Mouse (Mus musculus) C2C12 (cell line): ENCODE data around the gene Ttc19. TPM values are rescaled to one million over a fixed set of nuclear protein-coding genes. Genes with fewer than 3 reads are reported as not detected.

Source experiments
- H3K27me3 ChIP-seq: one replicate; pipeline ENCODE4 v1.6.1; 2011; ENCODE audit not compliant: control insufficient read depth, insufficient read depth, insufficient read length
- H3K36me3 ChIP-seq: one replicate; pipeline ENCODE4 v1.6.1; 2011; ENCODE audit not compliant: control insufficient read depth, insufficient read depth
- H3K4me3 ChIP-seq: one replicate; pipeline ENCODE4 v1.5.1; 2011; ENCODE audit warnings: mild to moderate bottlenecking, control low read depth; ENCODE audit not compliant: poor library complexity, insufficient read depth, severe bottlenecking
- H3K79me2 ChIP-seq: one replicate; pipeline ENCODE4 v1.6.1; 2011; ENCODE audit not compliant: control insufficient read depth, insufficient read depth
- H3K79me3 ChIP-seq: one replicate; pipeline ENCODE4 v1.6.1; 2011; ENCODE audit warnings: low read depth, control low read depth
- H3ac ChIP-seq: one replicate; pipeline ENCODE3; 2011; ENCODE audit warnings: low read depth; ENCODE audit not compliant: control insufficient read depth, insufficient read length
- CEBPB ChIP-seq: IDR thresholded peaks from one replicate; pipeline ENCODE4 v1.6.1; 2011; ENCODE audit warnings: low read depth, mild to moderate bottlenecking, control low read depth, moderate library complexity
- CTCF ChIP-seq: IDR thresholded peaks from one replicate; pipeline ENCODE4 v1.5.1; 2011; ENCODE audit not compliant: control insufficient read depth, insufficient read depth, insufficient read length
- FOSL1 ChIP-seq: IDR thresholded peaks from one replicate; pipeline ENCODE4 v1.8.0; 2011; ENCODE audit warnings: mild to moderate bottlenecking, low read length; ENCODE audit not compliant: poor library complexity, insufficient read depth, severe bottlenecking
- MAX ChIP-seq: IDR thresholded peaks from one replicate; pipeline ENCODE4 v1.6.1; 2011; ENCODE audit warnings: mild to moderate bottlenecking, control low read depth
- MYOD1 ChIP-seq: IDR thresholded peaks from one replicate; pipeline ENCODE4 v1.6.1; 2011; ENCODE audit warnings: low read depth; ENCODE audit not compliant: control insufficient read depth, insufficient read length
- MYOG ChIP-seq: IDR thresholded peaks from one replicate; pipeline ENCODE4 v1.6.1; 2011; ENCODE audit not compliant: control insufficient read depth, insufficient read length; ENCODE audit errors: extremely low read depth
- USF1 ChIP-seq: IDR thresholded peaks from one replicate; pipeline ENCODE4 v1.6.1; 2011; ENCODE audit warnings: low read depth, mild to moderate bottlenecking, control low read depth, moderate library complexity
- polyA plus RNA-seq: library from polyadenylated mRNA; unstranded; fragments of >200 nt; fragmentation: generic; extraction: Trizol; gene quantifications from one replicate; pipeline ENCODE4 v1.2.1, GENCODE M21; 2012; ENCODE audit warnings: missing spikeins

The Ttc19 gene
- polyA plus RNA-seq, 1 experiment, result 8.6 TPM

DNA sequence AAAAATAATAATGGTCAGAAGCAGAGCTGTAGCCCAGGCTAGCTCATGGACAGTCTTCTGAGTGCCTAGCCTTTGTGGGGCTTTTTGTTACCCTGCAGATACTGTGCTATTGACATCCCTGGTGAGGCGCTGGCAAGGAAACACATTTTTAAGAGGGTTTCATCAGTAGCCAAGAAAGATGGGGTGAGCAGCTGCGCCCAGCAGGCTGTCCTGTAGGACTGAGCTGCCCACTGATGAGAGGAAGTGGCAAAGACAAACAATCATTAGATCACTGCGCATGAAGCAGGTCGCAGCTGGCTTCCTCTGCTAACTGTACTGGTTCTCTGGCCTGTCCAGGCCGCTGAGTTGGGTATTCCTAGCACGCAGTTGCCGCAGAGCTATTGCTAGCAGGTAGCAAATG, 17.7 kb upstream of the Ttc19 start:
- Histone ChIP-seq H3K27me3 (no peaks in the 10 kb centered on the region), H3ac (no peak overlapping the region)
- TF ChIP-seq MAX, result no peak
- TF ChIP-seq MYOG, result no peak
- TF ChIP-seq CTCF, result no peak
- no peak for TF ChIP-seq USF1

DNA sequence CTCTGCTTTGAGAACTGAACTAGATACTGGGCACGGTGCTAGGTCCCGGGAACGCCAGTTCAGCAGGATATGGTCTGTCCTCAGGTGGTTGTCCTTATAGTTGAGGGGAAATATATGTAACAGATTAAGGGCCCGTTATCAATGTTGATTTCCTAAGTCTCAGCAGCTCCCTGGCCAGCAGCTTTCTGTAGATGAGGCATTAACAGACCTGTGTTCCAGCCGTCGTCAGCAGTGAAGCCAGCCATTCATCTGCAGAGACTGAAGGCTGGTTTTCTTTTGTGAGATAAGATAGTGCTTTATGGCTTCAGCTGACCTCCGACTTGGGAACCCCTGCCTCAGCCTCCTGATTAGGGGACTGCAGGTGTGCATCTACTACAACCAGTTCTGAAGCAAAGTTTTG, 17.3 kb upstream of the Ttc19 start:
- Histone ChIP-seq H3K79me2 (no peaks in the 10 kb centered on the region), H3K79me3 (no peaks in the 10 kb centered on the region), H3K4me3 (no peak overlapping the region), H3ac (no peak overlapping the region), H3K27me3 (no peaks in the 10 kb centered on the region), H3K36me3 (peaks cover 23% of the 10 kb centered on the region)
- TF ChIP-seq MAX, result no peak
- TF ChIP-seq MYOG, result no peak
- no peak for TF ChIP-seq FOSL1

More for the DNA sequence above, 17.7 kb upstream of the Ttc19 start:
- peaks cover 19% of the 10 kb centered on the region for H3K36me3 ChIP-seq
- no peak overlapping the region for H3K4me3 ChIP-seq
- no peaks in the 10 kb centered on the region for H3K79me3 ChIP-seq
- H3K79me2 ChIP-seq, result no peaks in the 10 kb centered on the region

DNA sequence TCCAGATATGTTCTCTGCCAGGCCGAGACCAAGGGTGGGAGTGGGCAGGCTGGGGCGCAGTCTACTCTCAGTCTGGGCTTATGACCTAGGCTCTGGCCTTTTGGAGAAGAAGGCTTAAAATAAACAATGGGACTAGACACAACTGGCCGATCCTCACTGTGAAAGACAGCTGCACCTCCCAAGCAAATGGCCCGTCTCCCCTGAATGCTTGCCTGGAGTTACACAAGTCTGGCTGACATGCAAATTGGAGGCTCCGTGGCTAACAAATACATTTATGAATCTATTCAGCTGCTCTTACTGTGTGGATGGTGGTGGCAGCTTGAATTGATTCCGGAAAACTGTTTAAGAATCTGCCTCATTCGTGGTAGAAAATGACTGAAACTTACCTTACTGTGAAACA, 15.6 kb upstream of the Ttc19 start:
- Histone ChIP-seq H3K4me3 (no peak overlapping the region), H3K27me3 (no peaks in the 10 kb centered on the region), H3K79me2 (no peaks in the 10 kb centered on the region), H3ac (no peak overlapping the region), H3K36me3 (peaks cover 25% of the 10 kb centered on the region), H3K79me3 (no peaks in the 10 kb centered on the region)
- TF ChIP-seq CTCF, result no peak
- no peak for TF ChIP-seq MAX

DNA sequence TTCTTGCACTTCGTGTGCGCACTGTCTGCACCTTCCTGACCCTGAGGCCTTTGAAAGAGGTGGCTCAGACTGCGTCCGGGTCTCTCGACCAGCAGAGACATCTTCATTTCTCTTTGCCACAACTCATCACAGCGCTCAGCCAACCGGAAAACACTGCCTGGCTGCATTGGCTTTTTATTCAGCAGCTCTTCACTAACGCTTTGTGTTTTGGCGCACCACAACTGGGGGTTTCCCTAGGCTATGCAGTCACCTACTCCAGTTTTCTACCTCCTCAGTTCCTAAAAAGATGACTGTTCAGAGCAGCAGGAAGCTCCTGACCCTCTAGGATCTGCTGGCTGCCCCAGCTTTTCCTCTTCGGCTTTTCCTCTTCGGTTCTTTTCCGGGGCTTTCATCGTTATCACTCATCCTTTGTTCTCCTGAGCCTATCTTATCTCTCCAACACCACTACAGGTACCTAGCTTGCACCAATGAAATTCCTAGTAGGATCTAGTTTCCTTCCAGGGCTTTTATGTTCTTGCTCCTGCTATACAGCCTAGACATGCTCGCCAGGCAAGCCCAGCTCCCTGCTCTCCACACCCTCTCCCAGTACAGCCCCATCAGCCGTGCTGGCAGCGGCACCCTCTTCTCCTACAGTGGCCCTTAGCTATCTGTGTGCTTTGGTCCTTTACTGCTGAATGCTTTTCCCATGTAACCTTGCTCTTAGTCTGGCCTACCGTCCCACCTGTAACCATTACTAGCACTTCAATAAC, 14.6 kb upstream of the Ttc19 start:
- no peak for TF ChIP-seq CEBPB
- no peak for TF ChIP-seq MAX
- no peak for TF ChIP-seq CTCF
- no peak for TF ChIP-seq FOSL1
- TF ChIP-seq USF1, result no peak
- TF ChIP-seq MYOG, result no peak
- TF ChIP-seq MYOD1, result no peak
- Histone ChIP-seq H3K79me2 (no peaks in the 10 kb centered on the region), H3K36me3 (peaks cover 25% of the 10 kb centered on the region), H3ac (no peak overlapping the region), H3K27me3 (no peaks in the 10 kb centered on the region), H3K79me3 (no peaks in the 10 kb centered on the region), H3K4me3 (no peak overlapping the region)

DNA sequence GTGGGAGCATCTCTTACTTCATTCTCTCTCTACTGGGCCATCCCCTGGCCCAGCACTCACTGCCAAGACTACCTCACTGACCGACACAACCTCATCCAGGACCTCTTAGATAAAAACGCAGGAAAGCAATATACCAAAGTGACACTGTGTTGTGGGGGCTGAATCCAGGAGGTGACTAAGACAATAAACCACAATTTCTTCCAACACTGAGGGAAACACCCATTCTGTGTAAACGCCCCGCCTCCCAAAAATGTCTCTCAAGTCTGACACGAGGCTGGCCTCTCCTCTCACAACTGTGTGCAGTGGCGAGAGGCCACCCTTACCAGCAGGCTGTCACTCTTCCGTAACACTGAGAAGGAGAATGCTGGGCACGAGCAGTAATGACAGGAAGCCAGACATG, 12.9 kb upstream of the Ttc19 start:
- no peak overlapping the region for H3K4me3 ChIP-seq
- H3ac ChIP-seq, result no peak overlapping the region
- H3K79me3 ChIP-seq, result no peaks in the 10 kb centered on the region
- H3K79me2 ChIP-seq, result no peaks in the 10 kb centered on the region
- H3K27me3 ChIP-seq, result no peaks in the 10 kb centered on the region
- TF ChIP-seq MAX (peak; percentile 35), USF1 (no peak), MYOD1 (no peak), FOSL1 (peak; percentile 7)
- H3K36me3 ChIP-seq, result peaks cover 25% of the 10 kb centered on the region

DNA sequence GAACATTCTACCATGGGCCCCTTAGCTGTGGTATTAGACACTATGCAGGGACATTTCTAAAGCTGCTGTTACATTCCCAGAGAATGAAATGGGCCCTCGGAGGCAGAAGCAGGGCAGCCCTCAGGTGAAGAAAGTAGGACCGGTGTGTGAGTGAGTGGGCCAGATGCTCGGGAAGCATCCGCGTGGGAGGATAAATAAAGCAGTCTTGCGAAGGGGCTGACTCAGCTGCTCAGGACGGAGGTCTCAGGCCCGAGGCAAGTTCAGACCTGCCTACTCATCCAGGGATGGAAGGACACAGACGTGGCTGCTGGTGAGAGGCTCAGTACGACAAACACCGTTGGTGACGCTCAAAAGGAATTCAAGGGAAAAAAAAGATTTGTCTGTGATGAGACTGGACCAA, 12.2 kb upstream of the Ttc19 start:
- H3K36me3 ChIP-seq, result peaks cover 25% of the 10 kb centered on the region
- H3K79me3 ChIP-seq, result no peaks in the 10 kb centered on the region
- H3K27me3 ChIP-seq, result no peaks in the 10 kb centered on the region
- TF ChIP-seq MYOG (no peak), CTCF (no peak), FOSL1 (no peak), CEBPB (no peak), MAX (no peak), USF1 (no peak), MYOD1 (no peak)
- H3ac ChIP-seq, result no peak overlapping the region
- no peak overlapping the region for H3K4me3 ChIP-seq
- H3K79me2 ChIP-seq, result no peaks in the 10 kb centered on the region
